10 mouse cellular contexts compared by ENCODE assay signal in the genomic region with DNA sequence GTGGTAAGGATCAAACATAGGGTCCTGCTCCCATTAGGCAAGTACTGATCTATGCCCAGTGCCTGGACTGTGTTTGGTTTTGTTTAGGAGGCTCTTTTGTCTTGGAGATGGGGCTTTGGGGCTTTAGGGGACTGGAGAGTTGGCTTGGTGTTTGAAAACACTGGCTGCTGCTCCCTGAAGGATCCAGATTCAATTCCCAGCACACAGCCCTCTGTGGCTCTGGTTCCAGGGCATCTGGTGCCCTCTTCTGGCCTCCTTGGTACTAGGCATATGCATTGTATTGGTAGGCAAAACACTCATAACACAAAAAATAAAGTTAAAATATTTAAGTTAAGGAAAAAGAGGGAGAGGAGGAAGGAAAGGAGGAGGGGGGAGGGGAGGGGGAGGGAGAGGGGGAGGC. TPM values are rescaled to one million over a fixed set of nuclear protein-coding genes. Genes with fewer than 3 reads are reported as not detected.
DNase-seq lines count a peak whose midpoint lies in the region; TF ChIP-seq lines count a peak whose summit lies in the region.
"Had no signal": no experiment of that assay in that cellular context is flagged by ENCODE, and none has a peak within 500 bp of the region (broad histone marks: within the 10 kb centered on the region; RNA-seq: fewer than 3 reads in every experiment).

No protein-coding gene starts in this region.

- no peaks in the 10 kb centered on the region for H3K36me3 ChIP-seq in small intestine, adult 2 months (ENCODE audit: control insufficient read depth, insufficient read depth, low read length)

- TF ChIP-seq POLR2A in small intestine, adult 2 months (IDR thresholded peaks at IDR 0.05; ENCODE audit: low read depth, low read length), result no peak

- H3K4me1 ChIP-seq in small intestine, adult 2 months (ENCODE audit: control insufficient read depth, insufficient read depth, insufficient read length, low read length), result no peaks in the 10 kb centered on the region; the same call in 1 of the 2 replicates

- DNase-seq in heart, adult 11 months, result peak; percentile 15
- DNase-seq in heart, postnatal 4 days, result no peak
- peak; percentile 6 for DNase-seq in retina, postnatal 1 day
- no peak for DNase-seq in retina, embryonic 14.5 days (ENCODE audit: low spot score)
- DNase-seq in adipocyte (ENCODE audit: low spot score), result peak; percentile 23
- DNase-seq in testis, postnatal 14 days (ENCODE audit: low spot score), result no peak
- DNase-seq in ovary, postnatal 14 days (ENCODE audit: low spot score), result no peak
- DNase-seq: cerebellum, adult 9-11 months; lung, postnatal 14 days had no signal

- no peaks in the 10 kb centered on the region for H3K27me3 ChIP-seq in small intestine, adult 2 months (ENCODE audit: control insufficient read depth, insufficient read depth, low read length)

- H3K4me3 ChIP-seq in small intestine, adult 2 months (ENCODE audit: low read depth, low read length), result no peak overlapping the region

- no peak overlapping the region for H3K27ac ChIP-seq in small intestine, adult 2 months (ENCODE audit: insufficient read depth, low read depth, low read length)

- peak; percentile 68; the same call in 1 of the 2 replicates for TF ChIP-seq CTCF in small intestine, adult 2 months (IDR thresholded peaks at IDR 0.05; ENCODE audit: extremely low read depth, insufficient read length, insufficient replicate concordance, low read depth, low read length)

RNA-seq across cellular contexts. Expression of gene Ino80, which starts 29.6 kb away (rescaled TPM):
- total RNA-seq in heart, postnatal 4 days (2021), result 10 to 100 TPM; 15.5 to 16.8 TPM
- polyA plus RNA-seq in small intestine, adult 2 months (2012; rRNA removed), result 2.1 and 4.6 TPM in 2 replicates

RNA-seq across cellular contexts. Expression of gene Exd1, which starts 40.3 kb away (rescaled TPM):
- total RNA-seq in heart, postnatal 4 days (2021), result under 1 TPM; 0.23 to 0.24 TPM
- 0.09 and 0.10 TPM in 2 replicates for polyA plus RNA-seq in small intestine, adult 2 months (2012; rRNA removed)

RNA-seq across cellular contexts. Expression of gene Chp1, which starts 40.4 kb away (rescaled TPM):
- 10 to 100 TPM; 77.5 to 84.8 TPM for total RNA-seq in heart, postnatal 4 days (2021)
- polyA plus RNA-seq in small intestine, adult 2 months (2012; rRNA removed), result 58.2 and 102 TPM in 2 replicates

Comparison
In these comparisons a context has a peak if more than half of its experiments do, and no peak if none do; other contexts are left out.
1. DNase-seq: peak in heart, adult 11 months (single experiment), retina, postnatal 1 day (single experiment) and adipocyte (single experiment); none in heart, postnatal 4 days (single experiment), retina, embryonic 14.5 days (single experiment), testis, postnatal 14 days (single experiment) and ovary, postnatal 14 days (single experiment).